Mouse (Mus musculus): ENCODE results near the gene Map4k1. TPM values are rescaled to one million over a fixed set of nuclear protein-coding genes. Genes with fewer than 3 reads are reported as not detected.

Map4k1 gene
- 1 to 10 TPM; 4.6 to 5.8 TPM for total RNA-seq (2021)
- long read RNA-seq, partial matches to known transcripts: 9 of 11 reads
- long read RNA-seq, other reads (novel, unspliced or antisense): 1 of 11 reads

GRCm38 (mm10) chr7:28981651-28982273 is at the start of gene Map4k1, which contains the start of gene Eif3k:
Gene Map4k1 (plus strand): TSS chr7:28982050.
Gene Eif3k (minus strand): TSS chr7:28981864.
- DNase-seq (ENCODE audit: low spot score in 2 of 2): peak; percentile 95 to 97

DNA sequence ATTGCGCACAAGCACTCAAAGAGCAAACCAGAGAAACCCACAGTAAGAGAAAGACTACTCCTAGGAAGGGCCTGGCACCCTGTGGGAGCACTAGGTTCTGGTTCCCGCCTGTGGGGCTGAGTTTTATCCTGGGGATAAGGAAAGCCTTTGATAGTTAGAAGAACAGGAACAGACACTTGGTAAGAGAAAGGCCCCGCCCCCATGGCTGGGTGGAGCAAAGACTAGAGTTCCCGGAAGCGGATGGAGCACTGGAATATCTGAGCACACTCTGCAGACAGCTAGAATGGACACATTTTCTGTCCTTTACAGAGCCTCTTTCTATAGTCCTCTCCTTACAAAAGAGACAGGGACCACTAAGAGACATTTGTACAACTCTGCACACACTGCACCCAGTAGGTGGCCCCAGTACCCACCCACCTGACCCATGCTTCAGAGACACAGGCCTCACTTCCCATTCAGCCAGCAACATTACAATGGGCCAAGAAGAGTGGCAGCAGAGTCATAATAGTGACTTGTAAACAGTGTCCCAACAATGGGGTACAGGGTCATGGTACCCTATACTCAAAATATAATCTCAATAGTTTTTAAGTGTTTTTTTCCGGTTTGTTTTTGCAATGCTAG is 49.3 kb upstream of the Map4k1 start:
- no peak for DNase-seq (ENCODE audit: low spot score in 2 of 2)

DNA sequence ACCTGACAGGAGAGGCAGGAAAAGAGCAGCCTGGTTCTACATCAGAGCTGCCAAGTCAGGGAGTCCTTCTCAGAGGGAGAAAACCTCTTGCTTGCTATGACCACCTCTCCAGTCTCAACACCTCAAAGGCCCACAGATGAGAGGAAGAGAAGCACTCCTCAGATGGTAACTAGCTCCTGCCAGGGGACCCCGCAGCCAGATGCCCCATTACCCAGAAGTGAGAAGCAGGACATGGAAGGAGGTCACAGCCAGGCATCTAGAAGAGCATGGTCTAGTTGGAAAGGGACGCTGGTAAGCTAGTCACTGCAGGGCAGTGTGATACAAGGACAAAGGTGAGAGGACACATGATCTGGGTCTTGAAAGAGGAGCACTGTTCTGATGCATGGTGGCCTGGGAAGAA is 48.0 kb upstream of the Map4k1 start:
- no peak for DNase-seq (ENCODE audit: low spot score in 2 of 2)

GRCm38 (mm10) chr7:28936787-28937186 is 45.1 kb upstream of the Map4k1 start:
- no peak for DNase-seq (ENCODE audit: low spot score in 2 of 2)

DNA sequence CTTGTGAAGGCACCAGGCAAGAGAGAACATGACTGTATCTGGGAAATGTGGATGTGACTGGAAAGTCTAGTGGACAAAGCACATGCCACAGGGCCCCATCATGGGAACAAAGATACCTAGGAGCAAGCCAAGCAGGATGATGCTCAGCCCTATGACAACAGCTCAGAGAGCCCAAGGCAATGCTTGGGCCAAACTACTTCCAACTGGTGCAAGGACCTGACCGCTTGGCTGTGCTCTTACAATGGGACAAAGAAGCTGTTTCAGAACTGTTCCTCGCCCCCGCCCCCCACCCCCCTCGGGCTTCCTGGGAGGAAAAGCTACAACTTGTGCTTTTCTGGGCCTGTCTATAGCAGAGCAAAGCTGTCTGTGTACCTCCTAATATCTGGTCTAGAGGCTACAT is 43.2 kb upstream of the Map4k1 start:
- no peak for DNase-seq (ENCODE audit: low spot score in 2 of 2)

GRCm38 (mm10) chr7:28939418-28940183 is 42.2 kb upstream of the Map4k1 start:
- no peak for DNase-seq (ENCODE audit: low spot score in 2 of 2)

- DNase-seq (ENCODE audit: low spot score in 2 of 2): no peak
These were observed 40.7 kb upstream of the Map4k1 start for GRCm38 (mm10) chr7:28941129-28941528.

DNA sequence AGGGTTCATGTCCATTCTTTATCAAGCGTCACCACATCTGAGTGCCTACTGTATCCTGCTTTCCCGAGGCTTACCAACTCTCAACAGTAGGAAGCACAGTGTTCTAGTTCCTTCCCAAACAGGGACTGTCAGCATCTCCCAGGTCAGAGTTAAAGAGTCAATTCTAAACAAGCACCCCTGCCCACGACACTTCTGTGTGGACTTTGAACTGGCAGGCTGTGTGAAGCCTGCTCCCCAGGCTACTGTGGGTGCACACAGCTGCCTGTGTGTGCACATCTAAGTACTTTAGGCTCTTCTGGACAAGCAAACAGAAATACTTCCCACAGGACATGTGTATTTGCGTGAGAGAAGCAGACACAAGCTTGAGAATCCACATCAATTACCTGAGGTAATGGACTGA is 40.3 kb upstream of the Map4k1 start:
- no peak for DNase-seq (ENCODE audit: low spot score in 2 of 2)

DNA sequence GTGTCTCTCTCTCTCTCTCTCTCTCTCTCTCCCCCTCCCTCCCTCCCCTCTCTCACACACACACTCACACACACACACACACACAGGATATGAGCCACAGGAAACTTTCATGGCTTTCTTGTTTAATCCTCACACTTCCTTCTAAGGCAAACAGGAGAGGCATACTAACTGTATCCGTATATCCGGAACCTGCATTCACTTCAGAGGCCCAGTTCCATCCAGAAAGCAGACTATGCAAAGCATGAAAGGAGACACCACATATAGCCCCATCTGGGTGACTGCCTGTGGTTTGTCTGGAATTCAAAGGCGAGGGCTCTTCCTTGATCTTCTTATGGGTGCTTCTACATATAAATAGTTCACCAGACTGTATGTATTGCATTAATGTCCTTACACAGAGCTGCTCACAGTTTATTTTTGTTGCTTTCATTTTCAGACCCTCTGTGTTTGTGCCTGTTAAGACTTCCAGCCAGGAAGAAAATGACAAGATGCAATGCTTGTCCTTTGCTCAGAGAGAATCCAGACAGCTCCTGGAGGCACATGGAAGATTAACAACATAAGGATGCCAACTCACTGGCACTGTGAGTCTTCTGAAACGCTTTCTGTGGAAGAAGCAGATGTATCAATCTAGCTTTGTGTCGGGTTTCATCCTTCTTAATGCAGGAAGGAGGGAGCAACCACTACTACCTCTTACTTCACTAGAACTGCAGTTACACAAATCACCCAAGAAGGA is 38.2 kb upstream of the Map4k1 start:
- DNase-seq (ENCODE audit: low spot score in 2 of 2): no peak

GRCm38 (mm10) chr7:28944756-28945415 is 37.0 kb upstream of the Map4k1 start:
- DNase-seq (ENCODE audit: low spot score in 2 of 2): no peak

- no peak for DNase-seq (ENCODE audit: low spot score in 2 of 2)
These were observed 36.2 kb upstream of the Map4k1 start for GRCm38 (mm10) chr7:28945416-28946270.

GRCm38 (mm10) chr7:28946271-28946610 is 35.6 kb upstream of the Map4k1 start:
- DNase-seq (ENCODE audit: low spot score in 2 of 2): no peak

- no peak for DNase-seq (ENCODE audit: low spot score in 2 of 2)
These were observed 33.1 kb upstream of the Map4k1 start for GRCm38 (mm10) chr7:28948746-28949145.

DNA sequence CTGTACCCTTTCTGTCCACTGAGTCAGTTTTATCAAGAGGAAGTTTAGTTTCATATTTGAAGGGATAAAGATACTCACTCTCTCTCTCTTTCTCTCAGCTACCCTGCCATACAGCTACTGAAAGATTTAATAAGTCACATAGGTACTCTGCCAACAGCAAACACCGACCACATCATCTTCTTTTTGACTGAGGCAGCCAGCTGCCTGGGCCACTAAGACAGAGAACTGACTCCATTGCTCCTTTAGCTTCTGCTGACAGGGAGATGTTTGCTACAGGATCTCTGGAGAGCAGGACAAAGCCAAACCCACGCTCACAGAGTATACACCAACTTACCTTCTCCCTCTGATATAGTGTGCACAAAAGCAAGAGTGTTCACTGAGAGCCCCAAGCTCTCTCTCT is 32.6 kb upstream of the Map4k1 start:
- no peak for DNase-seq (ENCODE audit: low spot score in 2 of 2)

DNA sequence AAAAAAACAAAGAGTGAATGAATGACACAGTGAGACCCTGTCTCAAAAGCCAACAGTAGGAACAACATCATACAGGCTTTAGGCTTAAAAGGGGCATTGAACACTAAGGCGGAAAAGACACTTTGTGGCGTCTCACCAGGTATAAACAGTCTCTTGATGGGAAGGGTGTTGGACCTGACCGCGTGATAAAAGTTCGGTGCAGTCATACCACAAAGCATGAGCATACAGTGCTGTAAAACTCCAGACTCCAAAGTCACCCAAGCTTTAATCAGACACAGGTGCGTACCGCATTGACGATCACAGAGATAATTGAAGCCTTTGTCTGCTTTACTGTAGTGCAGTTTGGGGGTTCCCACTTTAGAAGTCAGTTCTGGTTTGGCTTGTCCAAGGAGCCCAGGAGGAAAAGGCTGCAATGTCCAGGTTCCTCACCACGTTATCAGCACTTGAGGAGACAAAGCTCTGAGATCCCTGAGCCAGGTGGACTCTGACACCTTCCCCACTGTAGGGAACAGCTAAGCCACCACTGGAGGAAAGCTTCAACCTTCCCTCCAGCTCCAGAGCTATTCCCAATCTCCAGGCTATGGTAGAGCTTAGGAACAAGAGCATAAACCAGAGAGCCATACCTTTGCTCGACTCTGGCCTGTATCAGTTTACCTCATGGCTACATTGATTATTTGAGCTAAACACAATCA is 31.4 kb upstream of the Map4k1 start:
- no peak for DNase-seq (ENCODE audit: low spot score in 2 of 2)

DNA sequence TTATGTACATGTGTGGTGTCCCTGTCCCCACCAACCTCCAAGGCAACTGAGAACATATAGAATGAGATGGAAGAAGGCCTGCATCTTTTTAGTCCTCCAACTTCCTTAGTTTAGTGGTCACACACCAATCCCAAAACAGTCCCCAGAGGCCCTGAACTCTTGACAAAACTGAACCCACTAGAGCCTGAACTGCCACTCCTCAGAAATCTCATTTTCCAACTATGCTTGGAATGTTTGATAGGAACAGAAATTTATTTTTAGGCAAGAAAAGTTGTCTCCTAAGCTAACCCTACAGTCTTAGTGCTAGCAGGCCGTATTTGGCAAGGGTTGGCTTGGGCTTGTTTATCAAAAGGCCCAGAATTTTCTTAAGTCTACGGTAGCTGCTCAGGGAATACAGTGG is 30.1 kb upstream of the Map4k1 start:
- no peak for DNase-seq (ENCODE audit: low spot score in 2 of 2)

DNA sequence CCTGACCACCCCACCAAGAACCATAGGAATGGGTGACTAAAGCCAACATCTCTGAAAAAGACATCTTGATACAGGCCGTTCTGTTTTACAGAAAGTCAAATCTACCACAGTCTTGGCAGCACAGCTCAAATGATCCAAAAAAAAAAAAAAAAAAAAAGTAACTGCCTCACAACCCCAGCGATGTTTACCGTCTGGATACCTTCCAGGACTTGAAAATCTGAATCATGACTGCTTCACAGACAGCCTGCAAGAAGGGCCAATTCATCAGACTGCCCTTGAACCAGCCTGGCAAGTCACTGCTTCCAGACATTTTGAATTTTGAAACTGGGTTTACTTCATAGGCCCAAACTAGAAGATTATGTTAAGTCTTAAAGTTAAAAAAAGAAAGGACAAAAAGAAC is 29.1 kb upstream of the Map4k1 start:
- no peak for DNase-seq (ENCODE audit: low spot score in 2 of 2)

DNA sequence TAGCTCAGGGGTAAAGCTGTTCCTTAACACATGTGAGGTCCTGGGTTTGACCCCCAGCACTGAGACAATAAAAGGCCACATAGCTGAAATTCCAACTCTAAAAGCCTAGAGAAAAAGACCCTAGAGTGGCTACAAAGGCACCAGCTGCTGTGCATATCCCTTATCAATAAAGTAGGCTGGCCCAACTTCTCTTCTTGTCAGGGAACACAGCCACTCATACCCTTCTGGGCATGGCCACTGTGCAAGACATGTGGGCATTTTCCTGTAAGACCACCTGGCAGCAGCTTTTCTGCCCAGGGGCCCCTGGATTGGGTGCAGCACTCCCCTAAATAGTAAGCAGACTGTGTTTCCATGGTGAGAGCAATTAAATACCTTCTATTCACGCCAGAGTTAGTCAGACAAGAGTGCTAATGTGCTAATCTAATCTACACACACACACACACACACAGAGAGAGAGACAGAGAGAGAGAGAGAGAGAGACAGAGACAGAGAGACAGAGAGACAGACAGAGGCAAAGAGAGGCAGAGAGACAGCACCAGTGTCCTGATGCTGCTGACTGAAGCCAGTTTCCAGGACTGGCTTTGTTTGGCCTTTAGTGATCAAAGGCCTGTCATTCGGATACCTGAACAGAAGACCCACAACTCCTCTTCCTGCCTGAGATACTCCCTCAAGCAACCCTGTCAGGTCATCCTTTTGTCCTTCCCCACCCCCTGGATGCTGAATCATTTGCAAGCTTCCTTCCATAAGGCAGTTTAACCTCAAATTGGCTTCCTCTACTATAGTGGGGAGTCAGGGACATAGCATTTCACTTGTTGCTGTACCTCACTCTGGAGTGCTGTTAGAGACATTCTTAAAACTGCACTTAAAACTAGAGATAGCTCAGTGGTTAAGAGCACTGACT is 28.1 kb upstream of the Map4k1 start:
- DNase-seq (ENCODE audit: low spot score in 2 of 2): no peak

DNA sequence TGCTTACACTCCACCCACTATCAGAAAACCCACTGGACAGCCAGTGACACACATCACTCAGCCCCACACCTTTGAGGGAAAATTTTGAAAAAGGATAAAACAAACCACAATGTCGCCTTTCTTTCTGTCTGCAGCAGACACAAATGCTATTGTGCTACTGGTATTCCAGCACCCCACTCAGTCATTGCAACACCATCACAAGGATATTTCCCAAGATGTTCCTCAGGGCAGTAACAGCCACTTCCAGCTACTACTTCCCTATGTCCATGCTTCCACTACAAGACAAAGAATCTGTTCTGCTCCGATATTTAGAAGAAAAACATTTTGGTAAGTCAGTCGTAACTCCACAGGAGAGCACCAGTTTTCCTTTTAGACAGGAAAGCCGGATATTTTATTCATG is 27.1 kb upstream of the Map4k1 start:
- no peak for DNase-seq (ENCODE audit: low spot score in 2 of 2)

All from layer of hippocampus, postnatal 10 days (tissue).